Mouse (Mus musculus) frontal cortex, adult 2 months (tissue): ENCODE data around the gene Dcdc2a. TPM values are rescaled to one million over a fixed set of nuclear protein-coding genes. Genes with fewer than 3 reads are reported as not detected.

ENCODE experiments used
- polyA plus RNA-seq: library from polyadenylated mRNA; depleted of rRNA; stranded (reverse); fragments of >200 nt; gene quantifications from 2 replicates; pipeline ENCODE4 v1.2.3, GENCODE M21; 2012; rRNA removed

Dcdc2a gene
- polyA plus RNA-seq, 1 experiment = 8.7 TPM

Other genes starting within 250 kb of the Dcdc2a start
- 148 and 246 TPM in 2 replicates for gene Acot13, start 224.5 kb upstream of the Dcdc2a start, polyA plus RNA-seq
- gene Tdp2, start 224.3 kb upstream of the Dcdc2a start, polyA plus RNA-seq = 28.8 and 30.2 TPM in 2 replicates
- 10.8 and 13.1 TPM in 2 replicates for gene D130043K22Rik, start 210.9 kb upstream of the Dcdc2a start, polyA plus RNA-seq
- 42.5 and 44.2 TPM in 2 replicates for gene Aldh5a1, start 118.3 kb upstream of the Dcdc2a start, polyA plus RNA-seq
- gene Gpld1, start 112.9 kb upstream of the Dcdc2a start, polyA plus RNA-seq = 18.5 and 18.6 TPM in 2 replicates
- 38.1 and 47.1 TPM in 2 replicates for gene Mrs2, start 35.6 kb upstream of the Dcdc2a start, polyA plus RNA-seq
- gene Nrsn1, start 214.5 kb downstream of the Dcdc2a start, polyA plus RNA-seq = 420 and 502 TPM in 2 replicates